Mouse (Mus musculus) neural tube, embryonic 13.5 days (tissue): ENCODE data around the gene Slmap. TPM values are rescaled to one million over a fixed set of nuclear protein-coding genes. Genes with fewer than 3 reads are reported as not detected.
"Not testable (repeated sequence)": the region's sequence is repeated elsewhere in the genome, so short reads cannot be mapped to it uniquely, and the experiment has no call there.

Experiments
- ATAC-seq: fragments of 200-750 bp; cut with Nextera tagmentation; 2 replicates; pipeline ENCODE4 v1.8.0; 2017; ENCODE audit warnings: low read depth, mild to moderate bottlenecking, moderate TSS enrichment, moderate library complexity
- H3K27ac ChIP-seq: fragments of 300-500 bp; sonication (generic); replicated peaks from 2 replicates; pipeline ENCODE4 v1.5.1; 2015; ENCODE audit warnings: moderate library complexity, mild to moderate bottlenecking, inconsistent platforms
- H3K27me3 ChIP-seq: fragments of 300-500 bp; sonication (generic); 2 replicates; pipeline ENCODE4 v1.6.1; 2015; ENCODE audit warnings: mild to moderate bottlenecking, inconsistent platforms
- H3K36me3 ChIP-seq: fragments of 300-500 bp; sonication (generic); 2 replicates; pipeline ENCODE4 v1.6.1; 2015; ENCODE audit warnings: mild to moderate bottlenecking, inconsistent platforms
- H3K4me1 ChIP-seq: fragments of 300-500 bp; sonication (generic); replicated peaks from 2 replicates; pipeline ENCODE4 v1.6.1; 2015; ENCODE audit warnings: inconsistent platforms
- H3K4me2 ChIP-seq: fragments of 300-500 bp; sonication (generic); 2 replicates; pipeline ENCODE4 v1.6.1; 2015; ENCODE audit warnings: inconsistent platforms, mild to moderate bottlenecking, moderate library complexity
- H3K4me3 ChIP-seq: fragments of 300-500 bp; sonication (generic); 2 replicates; pipeline ENCODE4 v1.5.1; 2015; ENCODE audit warnings: mild to moderate bottlenecking, inconsistent platforms
- H3K9ac ChIP-seq: fragments of 300-500 bp; sonication (generic); 2 replicates; pipeline ENCODE4 v1.6.1; 2015; ENCODE audit warnings: moderate library complexity, mild to moderate bottlenecking, inconsistent platforms
- H3K9me3 ChIP-seq: fragments of 300-500 bp; sonication (generic); 2 replicates; pipeline ENCODE4 v1.6.1; 2016; ENCODE audit warnings: inconsistent platforms
- WGBS: fragments of 180-500 bp; shearing (Covaris S2); methylation state at CpG from one replicate; pipeline ENCODE4 v1.1.7; 2015; 5-methylcytosine and 5-hydroxymethylcytosine counted together
- polyA plus RNA-seq: library from polyadenylated mRNA; unstranded; fragments of >200 nt; fragmentation: Nextera tagmentation; extraction: Ambion mirVana; gene quantifications from 2 replicates; pipeline ENCODE4 v1.2.1, GENCODE M21; 2015

The Slmap gene
- polyA plus RNA-seq, 1 experiment from 2014 or later = 14.7 TPM

DNA sequence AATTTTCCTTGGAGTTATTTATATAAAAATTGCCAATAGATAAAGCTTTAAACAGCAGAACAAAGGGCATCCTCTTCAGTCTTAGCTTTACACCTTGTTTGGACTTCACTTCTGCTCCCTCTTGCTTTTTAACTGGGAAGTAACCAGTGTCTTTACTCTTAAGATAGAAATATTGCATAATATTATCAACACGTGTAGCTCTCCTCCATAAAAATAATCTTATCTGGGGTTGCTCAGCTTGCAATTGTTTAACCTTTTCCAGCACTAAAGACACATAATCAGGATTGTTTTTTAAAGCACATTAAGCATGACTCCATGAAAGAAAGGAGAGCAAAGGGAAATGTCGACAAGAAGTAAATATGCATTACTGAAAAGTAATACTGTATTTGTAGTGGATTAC, 114.5 kb downstream of the Slmap start:
- Histone ChIP-seq H3K9me3 (no peaks in the 10 kb centered on the region), H3K9ac (no peak overlapping the region), H3K4me1 (no peaks in the 10 kb centered on the region), H3K27me3 (no peaks in the 10 kb centered on the region), H3K36me3 (peaks cover 42% of the 10 kb centered on the region), H3K27ac (no peak overlapping the region), H3K4me2 (no peak overlapping the region), H3K4me3 (no peak overlapping the region)
- WGBS = 90% methylated on average over 2 of the region's 2 CpGs
- ATAC-seq = no peak

DNA sequence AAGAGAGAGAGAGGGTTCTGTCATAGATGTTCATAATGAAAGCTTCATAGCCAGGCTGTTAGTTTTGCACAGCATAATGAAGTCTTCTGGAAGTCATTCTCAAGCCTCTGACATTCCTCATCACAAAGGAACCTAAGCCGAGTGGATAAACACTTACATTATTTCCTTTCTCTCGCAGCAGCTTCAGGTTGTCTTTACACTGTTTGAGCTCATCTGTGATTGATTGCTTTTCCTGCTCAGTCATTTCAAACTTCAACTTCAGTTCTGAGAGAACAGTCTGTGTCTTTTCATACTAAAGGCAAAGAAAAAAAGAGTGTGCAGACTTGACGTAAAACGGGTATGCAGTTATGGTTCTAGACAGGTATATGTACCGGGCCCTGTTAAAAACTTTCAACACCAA, 116.8 kb downstream of the Slmap start:
- Histone ChIP-seq H3K36me3 (peaks cover 32% of the 10 kb centered on the region), H3K27ac (no peak overlapping the region), H3K9ac (no peak overlapping the region), H3K9me3 (no peaks in the 10 kb centered on the region), H3K27me3 (no peaks in the 10 kb centered on the region), H3K4me1 (no peaks in the 10 kb centered on the region), H3K4me3 (no peak overlapping the region), H3K4me2 (no peak overlapping the region)
- no peak for ATAC-seq
- WGBS = 82% methylated on average over 5 of the region's 5 CpGs

DNA sequence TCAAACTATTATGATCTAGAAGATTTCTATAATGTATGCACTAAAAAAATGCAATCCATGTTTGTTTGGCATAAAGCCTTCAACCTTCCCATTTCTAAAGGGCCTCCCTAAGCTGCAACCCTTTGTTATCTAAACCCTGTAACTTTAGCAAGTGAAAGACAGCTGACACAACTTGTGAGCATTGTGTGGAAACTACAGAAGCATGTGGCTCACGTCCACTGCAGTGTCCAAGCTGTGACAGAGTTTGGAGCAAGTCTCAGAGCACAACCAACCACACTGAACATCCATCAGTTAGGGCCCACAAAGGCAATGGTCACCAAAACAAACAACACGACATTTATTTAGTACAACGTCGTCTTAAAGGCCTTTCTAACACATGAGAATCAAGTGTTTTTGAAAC, 117.6 kb downstream of the Slmap start:
- H3K9ac ChIP-seq = no peak overlapping the region
- H3K4me1 ChIP-seq = no peaks in the 10 kb centered on the region
- H3K9me3 ChIP-seq = no peaks in the 10 kb centered on the region
- H3K27me3 ChIP-seq = no peaks in the 10 kb centered on the region
- no peak overlapping the region for H3K4me3 ChIP-seq
- no peak overlapping the region for H3K4me2 ChIP-seq
- H3K27ac ChIP-seq = no peak overlapping the region
- peaks cover 26% of the 10 kb centered on the region for H3K36me3 ChIP-seq
- ATAC-seq = no peak
- WGBS = 69% methylated on average over 4 of the region's 4 CpGs

DNA sequence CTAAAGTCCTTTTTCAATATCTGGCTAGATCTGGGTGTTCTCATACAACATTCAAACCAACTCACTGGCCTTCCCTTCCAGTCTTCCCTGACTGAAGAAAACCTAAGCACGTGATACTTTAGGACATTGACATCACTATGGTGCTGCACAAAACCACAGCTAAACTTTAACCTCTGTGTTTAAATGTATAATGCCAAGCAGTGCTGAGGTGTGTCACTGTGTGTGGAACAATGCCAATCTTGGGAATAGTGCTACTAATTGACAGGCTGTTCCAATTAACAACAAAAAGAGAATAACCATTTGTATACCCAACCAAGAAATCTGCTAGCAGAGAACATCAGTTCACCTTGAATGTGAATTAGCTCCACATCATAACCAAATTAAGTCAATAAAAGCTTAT, 121.2 kb downstream of the Slmap start:
- H3K9me3 ChIP-seq = no peaks in the 10 kb centered on the region
- no peak overlapping the region for H3K27ac ChIP-seq
- no peaks in the 10 kb centered on the region for H3K4me1 ChIP-seq
- no peak overlapping the region for H3K9ac ChIP-seq
- no peaks in the 10 kb centered on the region for H3K27me3 ChIP-seq
- ATAC-seq = no peak
- peaks cover 12% of the 10 kb centered on the region for H3K36me3 ChIP-seq
- no peak overlapping the region for H3K4me3 ChIP-seq
- 93% methylated on average over 1 of the region's 1 CpGs for WGBS
- H3K4me2 ChIP-seq = no peak overlapping the region

DNA sequence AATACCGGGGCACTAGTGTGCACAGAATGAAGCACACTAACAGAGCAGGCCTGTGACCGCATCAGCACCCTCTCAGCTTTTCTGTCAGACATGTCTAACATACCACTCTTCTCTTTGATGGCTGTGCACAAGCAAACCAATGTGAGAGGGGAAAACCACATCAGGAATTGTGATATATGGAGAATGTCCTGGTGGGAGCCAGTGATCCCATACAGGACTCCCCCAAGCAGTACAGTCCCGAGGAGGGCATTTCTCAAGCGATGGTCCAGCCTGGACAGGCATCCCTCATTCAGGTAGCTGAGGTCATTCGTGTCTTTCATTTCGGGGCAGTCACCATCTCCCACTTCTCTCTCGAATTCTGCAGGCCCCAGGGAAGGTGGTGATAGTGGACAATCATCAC, 128.0 kb downstream of the Slmap start:
- no peak overlapping the region for H3K4me2 ChIP-seq
- no peaks in the 10 kb centered on the region for H3K9me3 ChIP-seq
- peaks cover 8% of the 10 kb centered on the region for H3K4me1 ChIP-seq
- ATAC-seq = no peak
- H3K36me3 ChIP-seq = no peaks in the 10 kb centered on the region
- 96% methylated on average over 7 of the region's 7 CpGs for WGBS
- H3K27ac ChIP-seq = no peak overlapping the region
- no peak overlapping the region for H3K4me3 ChIP-seq
- no peaks in the 10 kb centered on the region for H3K27me3 ChIP-seq
- no peak overlapping the region for H3K9ac ChIP-seq

DNA sequence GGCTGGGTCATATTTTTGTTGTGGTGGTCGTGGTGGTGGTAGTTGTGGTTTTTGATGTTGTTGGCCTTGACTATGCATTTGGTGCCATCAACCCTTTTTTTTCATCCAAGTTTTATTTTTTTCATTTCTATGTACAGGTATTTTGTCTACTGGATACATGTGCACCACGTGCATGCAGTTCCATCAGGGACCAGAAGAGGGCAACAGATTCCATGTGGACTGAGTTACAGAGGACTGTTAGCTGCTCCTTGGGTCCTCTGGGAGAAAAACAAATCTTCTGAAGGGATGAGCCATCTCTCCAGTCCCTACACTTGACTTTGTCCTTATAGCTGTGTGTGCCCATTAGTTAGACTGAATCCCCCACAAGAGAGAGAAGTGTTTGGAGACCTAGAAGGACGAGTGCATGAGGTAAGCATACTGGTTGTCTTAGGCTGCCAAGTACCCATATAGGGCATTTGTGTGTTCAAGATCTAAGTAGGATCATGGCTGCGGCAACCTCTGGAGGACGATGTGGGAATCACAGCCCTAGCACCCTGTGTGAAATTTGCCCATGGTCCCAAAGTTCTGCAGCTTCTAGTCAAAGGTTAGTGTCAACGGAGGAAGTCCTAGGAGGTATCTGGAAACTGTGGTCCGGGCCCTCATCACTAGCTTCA, 136.1 kb downstream of the Slmap start:
- Histone ChIP-seq H3K4me3 (no peak overlapping the region), H3K27me3 (no peaks in the 10 kb centered on the region), H3K27ac (no peak overlapping the region), H3K9me3 (peaks cover 11% of the 10 kb centered on the region), H3K9ac (no peak overlapping the region), H3K4me2 (no peak overlapping the region), H3K4me1 (peaks cover 8% of the 10 kb centered on the region), H3K36me3 (0 out of 2 replicates have a peak, but pooled peaks cover 11% of the 10 kb centered on the region)
- WGBS = 95% methylated on average over 7 of the region's 7 CpGs
- no peak for ATAC-seq

DNA sequence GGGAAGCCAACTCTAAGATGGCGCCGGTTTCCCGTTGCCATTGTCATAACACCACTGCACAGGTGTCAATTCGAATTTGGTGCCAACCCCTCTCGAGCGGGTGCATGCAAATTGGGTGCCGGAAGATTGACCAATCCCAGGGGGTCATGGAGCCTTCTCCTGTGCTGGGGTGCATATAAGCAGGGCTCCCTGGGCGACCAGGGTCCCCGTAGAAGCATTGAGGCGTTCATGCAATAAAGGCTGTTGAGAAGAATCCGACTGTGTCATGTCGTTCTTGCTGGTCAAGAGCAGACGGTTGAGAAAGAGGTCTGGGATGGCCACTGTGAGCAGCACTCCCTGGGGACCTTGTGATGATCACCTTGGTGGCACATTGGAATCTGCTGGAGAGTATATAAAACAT, 142.9 kb downstream of the Slmap start:
- Histone ChIP-seq H3K9ac (no peak overlapping the region), H3K36me3 (0 out of 2 replicates have a peak, but pooled peaks cover 7% of the 10 kb centered on the region), H3K4me1 (no peaks in the 10 kb centered on the region), H3K4me2 (no peak overlapping the region), H3K27me3 (no peaks in the 10 kb centered on the region), H3K9me3 (peaks cover 6% of the 10 kb centered on the region; the same call in 1 of the 2 replicates), H3K4me3 (no peak overlapping the region), H3K27ac (no peak overlapping the region)
- 92% methylated on average over 13 of the region's 13 CpGs for WGBS
- ATAC-seq = no peak

DNA sequence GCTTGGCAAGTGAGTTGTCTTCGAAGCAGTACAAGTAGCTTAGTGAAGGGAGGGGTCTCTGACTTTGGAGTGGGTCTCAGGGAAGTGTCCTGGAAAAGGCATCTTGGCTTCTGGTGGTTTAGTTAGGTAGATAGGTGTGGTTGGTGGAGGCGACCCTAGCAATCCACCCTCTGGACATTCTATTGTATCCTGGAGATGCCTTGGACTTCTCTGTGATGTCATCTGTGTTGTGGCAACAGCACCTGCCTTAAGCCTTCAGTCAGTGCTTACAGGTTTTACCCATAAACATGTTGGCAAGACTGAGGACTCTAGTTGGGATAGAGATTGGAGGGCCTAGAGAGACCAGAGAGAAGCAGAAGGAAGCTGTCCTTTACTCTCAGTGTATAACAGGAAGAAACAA, 145.8 kb downstream of the Slmap start:
- not testable (repeated sequence) for H3K4me2 ChIP-seq, H3K27ac ChIP-seq, H3K4me1 ChIP-seq, H3K36me3 ChIP-seq, H3K9me3 ChIP-seq, H3K9ac ChIP-seq, H3K27me3 ChIP-seq, H3K4me3 ChIP-seq, ATAC-seq
- WGBS = 90% methylated on average over 2 of the region's 2 CpGs

DNA sequence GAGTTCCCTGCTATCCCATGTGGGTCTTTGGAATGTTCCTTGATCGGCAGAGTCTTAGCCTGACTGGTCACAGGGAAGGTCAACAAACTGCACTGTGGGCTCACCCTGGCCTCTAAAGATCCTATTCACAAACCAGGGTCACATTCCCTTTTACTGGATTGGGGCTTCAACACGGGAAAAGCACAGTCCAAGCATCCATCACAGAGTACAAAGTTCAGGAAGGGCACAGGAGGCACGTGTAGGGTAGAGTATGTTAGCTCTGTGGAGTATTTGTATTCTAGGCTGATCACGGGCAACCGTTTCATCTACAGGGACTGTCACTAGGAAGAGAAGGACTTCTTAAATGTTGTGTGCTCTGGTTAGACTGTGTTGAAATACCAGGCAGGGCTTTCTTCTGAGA, 147.7 kb downstream of the Slmap start:
- H3K9me3 ChIP-seq, H3K27me3 ChIP-seq, H3K27ac ChIP-seq, H3K4me2 ChIP-seq, H3K36me3 ChIP-seq, H3K4me1 ChIP-seq, H3K4me3 ChIP-seq, H3K9ac ChIP-seq, ATAC-seq: not testable (repeated sequence)
- WGBS = 73% methylated on average over 5 of the region's 5 CpGs

DNA sequence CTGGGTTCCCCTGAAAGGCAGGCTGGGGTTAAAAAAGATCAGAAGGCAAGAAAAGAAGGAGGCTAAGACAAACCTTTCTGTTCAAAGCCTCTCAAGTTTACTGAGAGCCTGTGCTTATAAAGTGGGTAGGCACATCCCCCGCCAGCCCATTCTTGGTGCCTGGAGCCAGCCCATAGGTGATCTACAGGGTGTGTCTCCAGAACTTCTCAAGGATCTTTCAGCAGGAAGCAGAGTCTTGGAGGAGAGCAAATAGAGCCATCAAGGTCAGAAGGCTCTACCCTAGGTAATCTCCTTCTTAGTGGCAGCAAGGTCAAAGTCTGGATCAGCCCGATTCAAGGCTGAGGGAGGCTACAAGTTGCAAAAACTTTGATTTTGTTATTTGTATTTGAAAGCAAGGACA, 149.1 kb downstream of the Slmap start:
- H3K4me2 ChIP-seq, H3K9me3 ChIP-seq, H3K36me3 ChIP-seq, H3K9ac ChIP-seq, H3K4me3 ChIP-seq, H3K27me3 ChIP-seq, H3K4me1 ChIP-seq, ATAC-seq, H3K27ac ChIP-seq: not testable (repeated sequence)
- 93% methylated on average over 2 of the region's 2 CpGs for WGBS

DNA sequence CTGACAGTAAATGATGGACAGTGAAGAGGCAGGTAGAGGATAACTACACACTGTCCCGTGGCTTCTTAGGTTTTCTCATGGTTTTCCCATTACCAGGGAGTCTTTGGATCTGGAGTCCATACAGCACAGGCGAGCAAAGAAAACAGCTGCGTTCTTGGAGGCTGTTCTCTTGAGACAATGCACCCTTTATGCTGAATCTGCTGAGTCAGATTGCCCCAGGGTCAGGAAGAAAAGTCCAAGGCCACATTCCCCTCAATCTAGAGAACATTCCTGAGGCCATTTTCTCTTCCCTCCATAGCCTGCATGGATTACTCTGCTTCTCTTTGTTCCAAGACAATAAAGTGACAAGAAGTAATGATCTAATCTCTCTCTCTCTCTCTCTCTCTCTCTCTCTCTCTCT, 155.7 kb downstream of the Slmap start:
- Histone ChIP-seq H3K4me2 (no peak overlapping the region), H3K27ac (no peak overlapping the region), H3K9me3 (no peaks in the 10 kb centered on the region), H3K4me3 (no peak overlapping the region), H3K4me1 (no peaks in the 10 kb centered on the region), H3K9ac (no peak overlapping the region), H3K27me3 (no peaks in the 10 kb centered on the region), H3K36me3 (no peaks in the 10 kb centered on the region)
- no peak for ATAC-seq
- 23% methylated on average over 3 of the region's 3 CpGs for WGBS

DNA sequence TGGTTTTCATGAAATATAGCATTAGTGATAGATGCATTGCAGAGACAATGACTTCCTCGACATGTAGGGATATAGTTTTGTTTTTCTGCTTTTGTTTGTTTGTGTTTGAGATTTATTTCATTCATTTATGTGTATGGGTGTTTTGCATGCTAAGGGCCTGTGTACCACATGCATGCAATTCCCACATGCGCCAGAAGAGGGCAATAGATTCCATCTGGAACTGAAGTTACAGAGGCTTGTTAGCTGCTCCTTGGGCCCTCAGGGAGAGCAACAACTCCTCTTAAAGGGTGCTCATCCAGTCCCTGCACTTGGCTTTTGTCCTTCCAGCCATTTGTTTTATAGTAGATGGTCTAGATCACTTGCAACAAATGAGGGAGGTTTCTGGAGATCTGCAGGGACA, 158.1 kb downstream of the Slmap start:
- Histone ChIP-seq H3K27ac (no peak overlapping the region), H3K27me3 (no peaks in the 10 kb centered on the region), H3K4me1 (no peaks in the 10 kb centered on the region), H3K36me3 (no peaks in the 10 kb centered on the region), H3K4me3 (no peak overlapping the region), H3K9me3 (no peaks in the 10 kb centered on the region), H3K9ac (no peak overlapping the region), H3K4me2 (no peak overlapping the region)
- 1% methylated on average over 2 of the region's 2 CpGs for WGBS
- ATAC-seq = no peak
